Mouse (Mus musculus): ENCODE measurements at regions not wholly inside any gene's neighbourhood (a gene's known extent, or its start where the extent isn't known, plus 50 kb on each side); places are given as distances from the start of the nearest gene placed in this dataset.

DNA sequence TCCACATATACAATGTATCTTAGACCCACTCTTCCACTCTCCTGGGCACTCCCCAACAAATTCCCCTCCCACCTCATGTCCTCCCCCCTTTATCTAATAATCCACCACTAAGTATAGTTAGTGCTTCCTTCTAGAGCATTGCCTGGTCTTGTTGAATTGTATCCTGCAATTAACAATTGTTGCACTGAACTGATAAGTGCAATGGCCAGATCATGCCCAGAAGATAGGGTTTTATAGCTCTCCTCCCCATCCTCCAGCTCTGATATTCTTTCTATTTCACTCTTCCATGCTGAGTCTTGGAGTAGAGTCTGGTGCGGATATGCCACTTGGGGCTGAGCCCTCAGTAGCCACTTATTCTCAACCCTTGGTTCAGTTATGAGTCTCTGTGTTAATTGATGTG, 159.6 kb upstream of the Klf3 start:
- TF ChIP-seq GATA1 (IDR thresholded peaks at IDR 0.05; ENCODE audit: low read length): peak; percentile 44

DNA sequence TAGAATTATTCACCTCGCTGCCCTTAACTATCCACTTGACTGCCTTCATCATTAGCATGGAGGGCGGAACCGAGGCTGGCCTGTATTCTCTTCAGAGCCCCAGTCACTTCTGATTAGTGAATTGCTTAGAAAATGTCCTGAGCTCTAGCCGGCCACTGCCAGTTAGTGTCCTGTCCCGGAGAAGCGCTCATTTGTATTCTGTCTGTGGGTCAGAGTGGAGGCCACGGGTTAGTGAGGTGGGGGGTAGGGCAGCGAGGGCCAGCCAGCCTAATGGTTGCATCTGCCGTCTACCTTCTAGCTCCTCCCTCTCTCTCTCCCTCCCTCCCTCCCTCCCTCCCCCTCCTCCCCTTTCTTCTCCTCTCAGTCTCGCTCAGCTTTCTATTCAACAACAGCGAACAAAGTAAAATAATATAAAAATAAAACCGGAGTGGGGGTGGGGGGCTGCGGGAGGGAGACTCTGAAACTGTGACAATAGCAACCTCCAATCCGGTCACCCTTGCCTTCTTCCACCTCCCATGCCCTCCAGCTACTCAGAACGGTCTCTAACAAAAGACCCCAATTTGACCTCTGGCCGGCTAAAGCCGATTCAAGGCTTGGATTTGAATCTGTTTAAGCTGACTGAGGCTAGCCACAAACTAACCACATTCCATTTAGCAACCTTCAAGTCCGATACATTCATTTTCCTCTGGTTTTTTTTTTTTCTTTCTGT, 155.6 kb upstream of the Klf3 start:
- no peak for TF ChIP-seq GATA1 (IDR thresholded peaks at IDR 0.05; ENCODE audit: low read length)

- no peak for TF ChIP-seq GATA1 (IDR thresholded peaks at IDR 0.05; ENCODE audit: low read length)
Measured at GRCm38 (mm10) chr5:64648492-64648891, 154.7 kb upstream of the Klf3 start.

GRCm38 (mm10) chr5:64651407-64651806, 151.8 kb upstream of the Klf3 start:
- no peak for TF ChIP-seq GATA1 (IDR thresholded peaks at IDR 0.05; ENCODE audit: low read length)

- no peak for TF ChIP-seq GATA1 (IDR thresholded peaks at IDR 0.05; ENCODE audit: low read length)
Measured at GRCm38 (mm10) chr5:64653764-64654163, 149.4 kb upstream of the Klf3 start.

- no peak for TF ChIP-seq GATA1 (IDR thresholded peaks at IDR 0.05; ENCODE audit: low read length)
Measured at GRCm38 (mm10) chr5:64655286-64655685, 147.9 kb upstream of the Klf3 start.

DNA sequence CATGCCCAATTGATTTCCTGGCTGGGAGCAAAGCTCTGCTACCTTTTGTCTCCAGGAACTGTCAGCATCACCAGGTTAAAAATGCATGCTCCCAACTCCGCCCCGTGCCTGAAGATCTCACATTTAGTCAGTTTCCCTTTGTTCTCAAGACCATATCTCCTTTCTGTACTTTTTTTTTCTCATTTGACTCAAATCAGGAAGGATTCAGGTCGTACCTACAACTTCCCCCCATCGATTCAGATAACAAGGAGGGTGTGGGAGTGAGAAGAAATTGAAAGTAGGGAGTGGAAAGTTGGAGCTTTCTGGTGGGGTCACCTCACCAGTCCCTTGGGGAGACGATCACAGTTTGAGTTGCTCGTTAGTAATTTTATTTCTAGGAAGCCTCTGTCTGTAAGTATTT, 141.2 kb upstream of the Klf3 start:
- TF ChIP-seq GATA1 (IDR thresholded peaks at IDR 0.05; ENCODE audit: low read length): no peak

DNA sequence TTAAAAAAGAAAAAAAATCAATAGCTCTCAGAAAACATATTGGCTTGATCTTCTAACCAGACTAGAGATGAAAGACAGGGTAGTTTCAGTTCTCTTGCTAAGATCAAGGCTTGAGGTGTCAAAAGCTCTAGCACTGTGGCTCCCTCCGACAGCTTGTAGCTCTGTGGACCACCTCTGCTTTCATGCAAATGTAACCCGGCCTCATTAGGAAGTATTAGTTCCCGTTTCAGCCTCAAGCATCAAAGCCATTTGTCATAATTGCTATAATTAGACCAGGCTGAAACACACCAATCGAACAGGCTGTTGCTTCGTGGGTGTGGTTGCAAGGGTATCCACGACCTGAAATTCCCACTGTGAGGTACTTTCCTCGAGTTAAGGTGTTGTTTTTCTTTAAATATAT, 140.7 kb upstream of the Klf3 start:
- TF ChIP-seq GATA1 (IDR thresholded peaks at IDR 0.05; ENCODE audit: low read length): no peak

DNA sequence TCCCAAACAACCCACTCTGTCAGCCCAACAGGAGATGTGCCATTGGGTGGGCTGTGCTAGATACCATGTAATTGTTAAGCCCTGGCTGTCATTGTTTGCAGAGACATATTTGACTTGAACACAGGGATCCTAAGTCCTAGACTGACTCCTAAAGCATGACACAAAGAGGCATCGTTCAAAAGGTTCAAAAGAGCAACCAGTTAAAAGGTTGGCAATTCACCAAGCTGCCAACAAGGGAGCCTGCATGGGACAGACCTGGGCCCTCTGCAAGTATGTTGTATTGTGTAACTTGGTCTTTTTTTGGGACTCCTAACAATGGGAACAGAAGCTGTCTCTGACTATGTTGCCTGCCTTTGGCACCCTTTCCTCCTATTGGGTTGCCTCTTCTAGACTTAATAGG, 139.4 kb upstream of the Klf3 start:
- no peak for TF ChIP-seq GATA1 (IDR thresholded peaks at IDR 0.05; ENCODE audit: low read length)

DNA sequence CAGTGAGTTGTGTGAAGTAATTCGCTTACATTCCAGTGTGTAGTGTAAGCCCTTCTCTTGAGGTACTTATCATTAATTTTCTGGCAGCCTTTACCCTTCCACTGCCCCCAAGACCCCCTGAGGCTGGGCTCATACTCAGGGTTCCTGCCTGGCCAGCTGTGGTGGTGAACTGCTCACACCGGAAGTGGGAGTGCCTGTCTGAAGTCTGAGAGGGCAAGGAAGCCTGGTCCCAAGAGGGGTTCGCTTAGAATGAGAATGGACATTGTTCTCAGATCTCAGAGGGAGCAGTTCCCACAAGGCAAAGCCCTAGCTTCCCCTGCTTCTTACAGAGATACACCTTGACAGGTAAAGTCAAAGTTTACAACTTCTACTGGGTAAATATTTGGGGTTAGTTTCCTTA, 138.1 kb upstream of the Klf3 start:
- no peak for TF ChIP-seq GATA1 (IDR thresholded peaks at IDR 0.05; ENCODE audit: low read length)

GRCm38 (mm10) chr5:64666256-64666655, 136.9 kb upstream of the Klf3 start:
- TF ChIP-seq GATA1 (IDR thresholded peaks at IDR 0.05; ENCODE audit: low read length): no peak

DNA sequence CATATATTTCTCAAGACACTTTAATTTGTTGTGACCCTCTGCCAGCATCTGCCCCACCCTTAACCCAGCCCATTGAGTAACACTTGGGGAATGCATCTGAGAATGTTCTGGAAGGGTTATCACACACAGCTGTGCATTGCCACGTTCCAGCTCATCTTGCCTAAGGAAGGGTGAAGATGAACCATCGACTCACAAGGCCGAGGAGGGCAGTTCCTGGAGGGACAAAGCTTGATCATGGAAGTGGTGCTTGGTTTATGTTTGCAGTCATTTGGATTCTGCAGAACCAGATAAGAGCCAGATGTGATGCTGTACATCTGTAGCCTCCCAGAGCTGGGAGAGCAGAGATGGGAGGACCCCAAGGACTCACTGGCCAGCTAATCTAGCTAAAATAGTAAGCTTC, 136.1 kb upstream of the Klf3 start:
- TF ChIP-seq GATA1 (IDR thresholded peaks at IDR 0.05; ENCODE audit: low read length): no peak

DNA sequence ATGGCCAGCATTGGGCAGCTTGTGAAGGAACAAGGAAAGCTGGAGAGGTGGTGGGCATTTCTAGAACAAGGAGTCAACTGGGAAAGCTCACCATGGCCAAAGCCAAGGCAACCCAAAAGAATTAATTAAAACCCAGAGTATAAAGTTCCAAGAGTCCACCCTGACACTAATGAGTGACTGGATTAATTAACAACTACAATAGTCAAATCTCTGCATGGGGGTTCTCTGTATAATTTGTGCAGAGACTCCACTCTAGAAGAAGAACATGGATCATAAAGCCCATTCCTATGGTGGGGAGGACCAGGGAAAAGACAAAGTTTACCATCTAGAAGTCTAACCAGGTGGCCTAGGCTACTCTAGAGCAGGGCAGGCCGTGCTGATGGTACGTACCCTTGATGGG, 129.3 kb upstream of the Klf3 start:
- TF ChIP-seq GATA1 (IDR thresholded peaks at IDR 0.05; ENCODE audit: low read length): no peak

GRCm38 (mm10) chr5:64676214-64676945, 126.8 kb upstream of the Klf3 start:
- no peak for TF ChIP-seq GATA1 (IDR thresholded peaks at IDR 0.05; ENCODE audit: low read length)

DNA sequence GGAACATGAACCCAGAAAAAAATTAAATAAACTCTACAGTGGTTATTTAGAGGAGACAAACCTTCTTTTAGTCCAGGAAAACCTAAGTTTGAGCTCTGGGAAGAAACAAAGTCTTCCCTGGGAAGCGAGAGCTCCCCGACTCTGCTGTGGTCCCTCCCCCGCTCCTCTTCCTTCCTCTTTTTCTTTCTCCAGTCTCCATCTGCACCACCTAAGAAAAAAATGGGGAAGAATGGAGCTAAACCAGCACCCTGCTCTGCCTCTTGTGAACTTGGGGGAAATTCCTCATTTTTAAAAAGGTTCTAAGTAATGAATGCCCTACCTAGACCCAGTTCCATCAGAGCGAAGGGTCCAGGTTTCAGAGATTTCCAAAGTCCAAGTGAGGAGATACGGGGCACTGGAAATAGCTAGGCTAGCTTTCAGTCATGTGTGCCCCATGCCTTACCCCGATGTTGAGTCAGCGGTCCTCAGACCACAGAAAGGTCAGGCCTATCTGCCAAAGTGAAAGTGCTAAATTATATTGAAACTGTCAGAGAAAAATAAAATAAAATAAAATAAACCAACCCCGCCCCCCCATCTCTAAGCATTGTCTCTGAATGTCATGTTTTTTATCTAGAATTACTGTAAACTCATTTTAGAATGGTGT, 126.1 kb upstream of the Klf3 start:
- no peak for TF ChIP-seq GATA1 (IDR thresholded peaks at IDR 0.05; ENCODE audit: low read length)

DNA sequence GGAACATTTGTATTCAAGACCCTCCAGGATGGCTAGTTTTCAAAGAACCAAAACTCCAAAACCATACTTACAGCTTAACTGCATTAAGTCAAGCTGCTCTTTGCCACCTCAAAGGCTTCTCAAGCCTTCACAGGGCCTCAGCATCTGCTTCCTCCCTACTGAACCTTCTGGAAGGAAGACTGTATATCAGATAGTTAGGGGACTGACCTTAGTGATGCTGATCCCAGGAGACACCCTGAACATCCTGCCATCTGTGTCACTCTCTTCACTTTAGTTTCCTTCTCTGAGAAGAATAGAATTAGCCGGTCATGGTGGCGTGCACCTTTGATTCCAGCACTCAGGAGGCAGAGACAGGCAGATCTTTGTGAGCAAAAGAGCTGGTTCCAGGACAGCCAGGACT, 124.5 kb upstream of the Klf3 start:
- no peak for TF ChIP-seq GATA1 (IDR thresholded peaks at IDR 0.05; ENCODE audit: low read length)

Data from G1E-ER4 (cell line).